Mouse (Mus musculus): ENCODE data around the gene Psmb8.

GRCm38 (mm10) chr17:34249361-34249760 lies 51.8 kb downstream of the Psmb8 start:
- TF ChIP-seq POLR2A (IDR thresholded peaks at IDR 0.05; ENCODE audit: extremely low read depth, insufficient read depth, low read length) (no peak), CTCF (IDR thresholded peaks at IDR 0.05; ENCODE audit: extremely low read depth, insufficient read depth, low read length) (no peak)
